Mouse (Mus musculus) midbrain, postnatal 0 days (tissue): ENCODE results near the gene Nptx2. TPM values are rescaled to one million over a fixed set of nuclear protein-coding genes. Genes with fewer than 3 reads are reported as not detected.
A peak's percentile ranks its signal among the peaks of the same experiment; 100 is the strongest.

Experiments used
- ATAC-seq: fragments of 200-750 bp; cut with Nextera tagmentation; 2 replicates; pipeline ENCODE4 v1.8.0; 2017; ENCODE audit warnings: moderate number of reproducible peaks, mild to moderate bottlenecking, moderate TSS enrichment, moderate library complexity; ENCODE audit not compliant: low FRiP score
- DNase-seq: peaks from one replicate; pipeline ENCODE4 v3.0.0-alpha.2; 2015; ENCODE audit warnings: low spot score
- H3K27ac ChIP-seq: fragments of 300-500 bp; sonication (generic); 2 replicates; pipeline ENCODE4 v1.5.1; 2014; ENCODE audit warnings: low read depth, mild to moderate bottlenecking, low read length, mixed read lengths
- H3K27me3 ChIP-seq: fragments of 300-500 bp; sonication (generic); 2 replicates; pipeline ENCODE4 v1.6.1; 2014; ENCODE audit warnings: low read length, control low read depth, mixed read lengths; ENCODE audit not compliant: insufficient read depth
- H3K36me3 ChIP-seq: fragments of 300-500 bp; sonication (generic); 2 replicates; pipeline ENCODE4 v1.6.1; 2014; ENCODE audit warnings: low read length, control low read depth, mixed read lengths; ENCODE audit not compliant: insufficient read depth
- H3K4me1 ChIP-seq: fragments of 300-500 bp; sonication (generic); 2 replicates; pipeline ENCODE4 v1.6.1; 2014; ENCODE audit warnings: mild to moderate bottlenecking, control low read depth, antibody characterized with exemption, low read length, mixed read lengths; ENCODE audit not compliant: insufficient read depth
- H3K4me2 ChIP-seq: fragments of 300-500 bp; sonication (generic); 2 replicates; pipeline ENCODE4 v1.6.1; 2014; ENCODE audit warnings: low read depth, mild to moderate bottlenecking, low read length, mixed read lengths; ENCODE audit not compliant: poor library complexity, severe bottlenecking
- H3K4me3 ChIP-seq: fragments of 300-500 bp; sonication (generic); 2 replicates; pipeline ENCODE4 v1.5.1; 2014; ENCODE audit warnings: low read depth, mild to moderate bottlenecking, low read length, moderate library complexity
- H3K9ac ChIP-seq: fragments of 300-500 bp; sonication (generic); replicated peaks from 2 replicates; pipeline ENCODE4 v1.6.1; 2014; ENCODE audit warnings: mild to moderate bottlenecking, low read length, moderate library complexity, mixed read lengths; ENCODE audit not compliant: poor library complexity, severe bottlenecking
- H3K9me3 ChIP-seq: fragments of 300-500 bp; sonication (generic); 2 replicates; pipeline ENCODE4 v1.6.1; 2016; ENCODE audit warnings: low read length, control low read depth
- CTCF ChIP-seq: IDR thresholded peaks from 2 replicates; pipeline ENCODE4 v1.5.1; 2016; ENCODE audit warnings: antibody characterized with exemption, mild to moderate bottlenecking
- WGBS: fragments of 180-500 bp; shearing (Covaris S2); extraction: QIAGEN DNeasy Blood & Tissue Kit; methylation state at CpG from one replicate; pipeline ENCODE4 v1.1.7; 2014; 5-methylcytosine and 5-hydroxymethylcytosine counted together
- polyA plus RNA-seq: library from polyadenylated mRNA; unstranded; fragments of >200 nt; fragmentation: Nextera tagmentation; extraction: Ambion mirVana; gene quantifications from 2 replicates; pipeline ENCODE4 v1.2.1, GENCODE M21; 2015
- total RNA-seq: library from RNA; depleted of rRNA; stranded (reverse); fragments of >200 nt; gene quantifications from 2 replicates; pipeline ENCODE4 v1.2.3, GENCODE M21; 2014

Nptx2 gene
- total and polyA plus RNA-seq, 2 experiments from 2014 or later: 14.0 to 45.0 TPM

- H3K4me1 ChIP-seq: no peaks in the 10 kb centered on the region
- DNase-seq (no peak), ATAC-seq (no peak)
- no peak overlapping the region for H3K4me3 ChIP-seq
- H3K27ac ChIP-seq: no peak overlapping the region
- no peak overlapping the region for H3K4me2 ChIP-seq
- no peak for TF ChIP-seq CTCF
- H3K36me3 ChIP-seq: no peaks in the 10 kb centered on the region
- no peaks in the 10 kb centered on the region for H3K9me3 ChIP-seq
- WGBS: 35% methylated on average over 26 of the region's 26 CpGs
- H3K9ac ChIP-seq: no peak overlapping the region
- no peaks in the 10 kb centered on the region for H3K27me3 ChIP-seq
Measured at GRCm38 (mm10) chr5:144506689-144507552, 38.8 kb upstream of the Nptx2 start.

GRCm38 (mm10) chr5:144509431-144509830 lies 36.3 kb upstream of the Nptx2 start:
- ATAC-seq (no peak), DNase-seq (no peak)
- H3K36me3 ChIP-seq: no peaks in the 10 kb centered on the region
- H3K4me2 ChIP-seq: no peak overlapping the region
- WGBS: 41% methylated on average over 7 of the region's 7 CpGs
- no peak for TF ChIP-seq CTCF
- H3K27ac ChIP-seq: no peak overlapping the region
- H3K27me3 ChIP-seq: no peaks in the 10 kb centered on the region
- H3K4me1 ChIP-seq: no peaks in the 10 kb centered on the region
- no peak overlapping the region for H3K9ac ChIP-seq
- no peak overlapping the region for H3K4me3 ChIP-seq
- no peaks in the 10 kb centered on the region for H3K9me3 ChIP-seq

- no peaks in the 10 kb centered on the region for H3K27me3 ChIP-seq
- H3K9me3 ChIP-seq: no peaks in the 10 kb centered on the region
- ATAC-seq: no peak
- no peak for DNase-seq
- H3K4me1 ChIP-seq: no peaks in the 10 kb centered on the region
- whole genome bisulfite sequencing: 67% methylated on average over 6 of the region's 6 CpGs
- no peak overlapping the region for H3K9ac ChIP-seq
- H3K27ac ChIP-seq: no peak overlapping the region
- no peak overlapping the region for H3K4me3 ChIP-seq
- no peak overlapping the region for H3K4me2 ChIP-seq
- H3K36me3 ChIP-seq: no peaks in the 10 kb centered on the region
- TF ChIP-seq CTCF: peak; percentile 51
Measured at GRCm38 (mm10) chr5:144514738-144515137, 31.0 kb upstream of the Nptx2 start.

- H3K4me1 ChIP-seq: no peaks in the 10 kb centered on the region
- no peak overlapping the region for H3K9ac ChIP-seq
- TF ChIP-seq CTCF: no peak
- no peak for DNase-seq
- H3K9me3 ChIP-seq: no peaks in the 10 kb centered on the region
- no peak overlapping the region for H3K4me2 ChIP-seq
- no peaks in the 10 kb centered on the region for H3K27me3 ChIP-seq
- H3K36me3 ChIP-seq: no peaks in the 10 kb centered on the region
- ATAC-seq: no peak
- WGBS: 84% methylated on average over 4 of the region's 4 CpGs
- H3K27ac ChIP-seq: no peak overlapping the region
- H3K4me3 ChIP-seq: no peak overlapping the region
Measured at GRCm38 (mm10) chr5:144515241-144515640, 30.5 kb upstream of the Nptx2 start.

GRCm38 (mm10) chr5:144520096-144520495 lies 25.6 kb upstream of the Nptx2 start:
- no peak for ATAC-seq
- DNase-seq: no peak

GRCm38 (mm10) chr5:144524774-144525173 lies 20.9 kb upstream of the Nptx2 start:
- no peaks in the 10 kb centered on the region for H3K27me3 ChIP-seq
- no peak for TF ChIP-seq CTCF
- no peak overlapping the region for H3K4me2 ChIP-seq
- no peaks in the 10 kb centered on the region for H3K36me3 ChIP-seq
- H3K9me3 ChIP-seq: no peaks in the 10 kb centered on the region
- no peak overlapping the region for H3K4me3 ChIP-seq
- ATAC-seq (no peak), DNase-seq (no peak)
- no peak overlapping the region for H3K9ac ChIP-seq
- H3K4me1 ChIP-seq: no peaks in the 10 kb centered on the region
- 74% methylated on average over 10 of the region's 10 CpGs for WGBS
- H3K27ac ChIP-seq: no peak overlapping the region

More at GRCm38 (mm10) chr5:144520096-144520495, 25.6 kb upstream of the Nptx2 start:
- H3K4me1 ChIP-seq: no peaks in the 10 kb centered on the region
- no peak for TF ChIP-seq CTCF
- H3K4me2 ChIP-seq: no peak overlapping the region
- 27% methylated on average over 3 of the region's 3 CpGs for WGBS
- H3K36me3 ChIP-seq: no peaks in the 10 kb centered on the region
- no peak overlapping the region for H3K27ac ChIP-seq
- no peaks in the 10 kb centered on the region for H3K9me3 ChIP-seq
- H3K4me3 ChIP-seq: no peak overlapping the region
- no peak overlapping the region for H3K9ac ChIP-seq
- no peaks in the 10 kb centered on the region for H3K27me3 ChIP-seq
